Mouse (Mus musculus): ENCODE results near the gene Coro1a.
"Not testable (repeated sequence)": the region's sequence is repeated elsewhere in the genome, so short reads cannot be mapped to it uniquely, and the experiment has no call there.

Gene Coro1a

DNA sequence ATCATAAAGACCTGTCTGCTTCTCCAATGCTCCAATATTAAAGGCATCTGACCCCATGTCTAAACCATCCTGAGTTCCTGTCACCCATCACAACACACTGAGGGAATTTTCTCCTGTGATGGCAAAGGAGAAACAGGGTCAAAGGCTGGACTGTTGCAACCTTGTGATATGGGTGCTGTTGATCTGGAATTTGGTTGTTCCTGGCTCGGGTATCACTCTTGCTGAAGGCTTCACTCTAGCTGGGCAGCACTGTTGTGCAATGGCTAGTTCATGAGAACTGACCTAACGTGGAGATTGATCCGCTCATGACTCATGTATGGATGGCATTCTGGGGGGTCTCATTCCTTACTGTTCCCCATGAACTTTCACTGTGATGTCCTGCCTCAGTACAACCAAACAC, 18.6 kb downstream of the Coro1a start:
- DNase-seq (ENCODE audit: low read depth, low spot score) = no peak

DNA sequence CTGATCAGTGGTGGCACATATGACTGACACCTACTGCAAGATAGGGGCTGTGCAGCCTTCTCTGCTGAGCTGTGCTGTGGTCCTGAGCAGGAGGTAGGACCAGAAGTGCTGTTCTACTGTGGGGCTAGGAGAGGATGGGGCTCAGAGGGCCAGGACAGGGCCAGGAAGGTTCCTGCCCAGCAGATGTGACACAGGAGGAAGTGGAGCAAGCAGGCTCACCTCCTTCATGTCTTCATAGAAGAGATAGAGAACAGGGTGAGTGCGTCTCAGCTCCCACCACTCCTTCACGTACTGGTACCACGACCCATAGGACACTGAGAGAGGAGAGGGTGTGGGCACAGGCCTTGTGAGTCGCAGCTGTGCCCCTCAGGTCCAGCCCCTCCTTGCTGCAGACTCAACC, 19.4 kb downstream of the Coro1a start:
- DNase-seq (ENCODE audit: low read depth, low spot score) = not testable (repeated sequence)

DNA sequence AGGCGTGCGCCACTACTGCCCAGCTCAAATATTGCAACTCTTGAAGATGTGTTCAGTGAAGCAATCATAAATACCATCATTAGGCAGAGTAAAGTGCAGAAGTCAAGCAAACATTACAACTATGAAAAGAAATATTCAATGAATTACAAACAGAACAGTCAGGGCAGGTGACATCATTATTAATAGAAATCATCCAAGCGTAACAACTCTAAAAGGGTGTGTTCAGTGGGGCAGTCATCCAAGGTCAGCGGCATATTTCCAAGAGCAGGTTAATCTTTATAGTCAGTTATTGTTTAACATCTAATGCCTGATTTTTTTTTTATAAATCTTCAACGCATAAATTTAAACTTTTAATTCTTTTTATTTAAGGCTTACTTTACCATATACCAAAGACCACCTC, 26.4 kb downstream of the Coro1a start:
- DNase-seq (ENCODE audit: low read depth, low spot score) = no peak

DNA sequence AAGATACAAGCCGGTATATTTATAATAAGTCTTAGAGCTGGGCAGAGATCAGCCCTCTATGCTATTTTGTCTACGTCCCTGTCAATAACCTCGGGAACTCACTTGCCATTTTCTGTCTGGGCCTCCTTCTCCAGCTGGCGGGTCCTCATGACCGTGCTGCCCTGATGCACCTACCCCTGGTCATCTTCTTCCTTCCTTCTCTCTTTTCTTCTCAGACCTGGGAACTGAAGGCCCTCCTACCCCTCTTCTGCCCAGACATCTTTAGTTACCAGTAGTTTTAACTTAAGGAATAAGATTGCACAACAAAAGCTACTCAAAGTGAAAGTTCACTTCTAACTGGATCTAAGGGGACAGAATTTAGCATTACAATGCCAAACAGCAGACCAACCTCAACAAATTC, 27.9 kb downstream of the Coro1a start:
- DNase-seq (ENCODE audit: low read depth, low spot score) = no peak

DNA sequence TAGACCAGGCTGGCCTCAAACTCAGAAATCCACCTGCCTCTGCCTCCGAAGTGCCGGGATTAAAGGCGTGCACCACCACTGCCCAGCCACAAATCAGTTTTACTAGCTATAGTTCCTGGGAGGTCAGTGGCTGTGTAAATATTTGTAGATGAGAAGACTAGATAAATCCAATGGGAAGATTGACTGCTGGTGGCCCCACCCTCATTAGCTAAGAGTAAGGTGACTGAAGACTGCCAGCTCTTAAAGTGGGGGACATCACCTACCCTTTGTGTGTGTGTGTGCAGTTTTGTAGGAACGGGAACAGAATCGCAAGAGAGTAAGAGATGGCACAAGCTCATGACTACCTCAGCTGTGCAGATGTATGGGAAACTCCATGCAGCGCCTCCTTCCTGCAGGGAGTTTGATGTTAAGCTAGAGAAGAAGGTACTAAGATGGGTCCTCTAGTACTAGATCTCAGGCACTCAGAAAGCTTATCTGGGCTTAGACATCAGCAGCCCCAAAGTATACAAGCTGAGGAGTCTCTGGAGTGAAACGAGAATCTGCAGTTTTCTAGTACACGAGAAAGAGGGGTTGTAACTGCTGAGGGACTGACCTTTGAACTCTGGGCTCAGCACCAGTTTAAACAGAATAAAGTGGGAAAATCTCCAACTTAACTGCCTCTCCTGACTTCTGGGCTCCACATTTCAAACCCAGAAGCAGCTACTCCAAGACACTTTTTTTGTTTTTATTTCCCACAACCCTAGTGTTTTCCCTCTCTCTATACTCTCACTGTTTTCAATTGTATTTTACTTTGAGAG, 28.8 kb downstream of the Coro1a start:
- no peak for DNase-seq (ENCODE audit: low read depth, low spot score)

DNA sequence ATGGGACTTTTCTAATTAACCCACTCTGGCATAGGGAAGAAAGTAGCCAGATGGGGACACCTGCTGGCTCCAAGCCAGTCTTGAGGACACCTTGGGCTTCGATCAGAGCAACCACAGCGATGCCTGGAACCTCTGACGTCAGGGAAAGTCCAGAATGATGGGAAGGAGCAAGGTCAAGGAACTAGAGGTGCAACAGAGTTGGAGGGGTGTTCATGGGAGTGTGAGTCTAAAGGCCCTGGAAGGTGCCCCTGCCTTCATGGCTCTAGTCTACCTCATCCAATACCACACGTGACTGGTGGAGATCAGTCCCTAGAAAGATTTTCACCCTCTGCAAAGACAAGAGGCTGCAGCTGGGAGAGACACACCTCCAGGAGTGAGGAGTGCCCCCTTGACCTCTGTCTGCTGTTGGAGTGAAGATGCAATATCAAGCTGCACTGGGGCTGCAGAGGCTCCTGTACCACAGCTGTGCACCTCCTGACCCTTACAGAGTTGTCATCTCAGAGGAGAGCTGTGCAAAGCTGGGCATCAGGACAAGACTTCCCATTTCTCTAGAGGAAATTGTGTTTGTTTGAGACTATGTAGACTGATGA, 30.9 kb downstream of the Coro1a start:
- no peak for DNase-seq (ENCODE audit: low read depth, low spot score)

DNA sequence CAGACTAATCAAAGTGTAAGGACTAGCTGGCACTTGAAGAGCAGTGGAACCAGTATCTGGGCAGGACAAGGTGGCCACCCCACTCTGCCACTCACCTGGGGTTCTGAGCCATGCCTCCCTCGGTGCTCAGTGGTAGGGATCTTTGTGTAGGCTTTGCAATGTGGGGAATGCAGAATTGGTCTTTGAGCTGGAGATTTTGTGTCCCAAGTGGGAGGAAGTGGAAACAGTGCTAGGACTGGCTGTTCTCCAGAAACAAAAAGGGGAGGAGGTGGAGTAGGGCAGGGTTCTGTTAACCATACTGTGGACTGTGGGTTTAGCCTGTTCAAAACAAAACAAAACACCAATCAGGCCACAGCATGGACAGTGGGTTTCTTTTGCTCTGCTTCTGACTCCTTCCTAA, 31.4 kb downstream of the Coro1a start, which contains the start of gene Sult1a1:
Sult1a1 (minus strand) TSS at position 226 of the 400 bp plus-strand sequence.
- DNase-seq (ENCODE audit: low read depth, low spot score) = no peak

DNA sequence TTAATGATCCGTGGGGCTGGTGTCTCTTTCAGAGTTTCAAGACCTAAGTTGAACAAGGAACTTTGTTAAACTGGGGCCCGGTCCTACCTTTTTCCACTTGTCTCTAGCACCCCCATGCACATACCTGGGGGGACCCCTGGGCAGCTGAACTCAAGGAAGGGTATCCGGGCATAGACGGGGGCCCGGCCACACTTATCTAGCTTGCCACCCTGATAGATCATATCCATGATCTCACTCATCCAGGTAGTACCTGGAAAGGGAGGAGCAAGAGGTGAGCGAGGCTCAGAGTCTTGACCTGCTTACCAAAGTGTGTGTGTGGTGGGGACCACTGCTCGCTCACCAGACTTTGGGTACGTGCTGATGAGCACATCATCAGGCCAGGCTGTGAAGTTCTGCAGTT, 32.5 kb downstream of the Coro1a start:
- DNase-seq (ENCODE audit: low read depth, low spot score) = no peak

DNA sequence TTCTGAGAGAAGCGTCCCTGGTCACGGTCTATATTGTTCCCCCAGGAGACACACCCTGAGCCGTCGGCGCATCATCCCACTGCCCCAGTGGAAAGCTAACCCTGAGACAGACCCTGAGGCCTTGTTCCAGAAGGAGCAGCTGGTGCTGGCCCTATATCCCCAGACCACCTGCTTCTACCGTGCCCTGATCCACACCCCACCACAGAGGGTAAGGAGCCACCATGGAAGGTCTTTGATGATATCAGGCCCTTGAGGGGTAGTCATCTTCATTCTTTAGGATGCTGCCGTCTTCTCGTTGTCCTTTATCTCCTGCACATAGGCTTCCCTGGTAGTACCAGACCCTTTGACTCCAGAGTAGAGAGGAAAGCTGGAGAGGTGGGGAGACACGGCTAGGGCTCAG, 35.5 kb downstream of the Coro1a start:
- no peak for DNase-seq (ENCODE audit: low read depth, low spot score)

DNA sequence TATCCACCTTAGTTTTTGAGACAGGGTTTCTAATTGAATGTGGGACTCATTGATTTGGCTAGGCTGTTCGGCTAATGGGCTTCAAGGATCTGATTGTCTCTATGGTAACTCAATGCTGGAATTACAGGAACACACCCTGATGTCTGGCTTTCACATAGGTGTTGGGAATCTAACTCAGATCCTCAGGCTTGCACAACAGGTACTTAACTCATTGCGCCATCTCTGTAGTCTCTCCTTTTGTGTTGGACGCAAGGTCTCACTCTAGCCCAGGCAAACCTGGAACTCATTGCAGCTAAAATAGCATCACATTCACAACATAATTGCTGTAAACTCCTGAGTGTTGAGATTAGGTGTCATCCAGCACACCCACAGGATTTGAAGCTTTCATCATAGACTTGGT, 37.4 kb downstream of the Coro1a start:
- no peak for DNase-seq (ENCODE audit: low read depth, low spot score)

DNA sequence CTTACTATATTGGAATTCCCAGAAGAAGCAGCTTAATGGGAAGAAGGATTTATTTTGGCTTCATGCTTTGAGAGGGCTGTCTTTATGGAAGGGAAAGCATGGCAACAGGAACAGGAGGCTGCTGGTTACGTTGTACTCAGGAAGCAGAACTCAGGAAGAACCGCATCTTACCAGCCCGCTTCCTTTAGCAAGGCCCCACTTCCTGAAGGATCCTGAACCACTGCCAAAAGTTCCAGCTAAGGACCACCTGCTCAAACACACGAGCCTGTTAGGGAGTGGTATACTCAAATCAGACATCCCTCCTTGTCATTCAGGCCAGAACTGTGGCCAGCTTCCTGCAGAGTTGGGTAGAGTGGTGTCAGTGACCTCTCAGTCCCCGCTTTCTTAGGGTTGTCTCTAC, 39.1 kb downstream of the Coro1a start:
- DNase-seq (ENCODE audit: low read depth, low spot score) = no peak

DNA sequence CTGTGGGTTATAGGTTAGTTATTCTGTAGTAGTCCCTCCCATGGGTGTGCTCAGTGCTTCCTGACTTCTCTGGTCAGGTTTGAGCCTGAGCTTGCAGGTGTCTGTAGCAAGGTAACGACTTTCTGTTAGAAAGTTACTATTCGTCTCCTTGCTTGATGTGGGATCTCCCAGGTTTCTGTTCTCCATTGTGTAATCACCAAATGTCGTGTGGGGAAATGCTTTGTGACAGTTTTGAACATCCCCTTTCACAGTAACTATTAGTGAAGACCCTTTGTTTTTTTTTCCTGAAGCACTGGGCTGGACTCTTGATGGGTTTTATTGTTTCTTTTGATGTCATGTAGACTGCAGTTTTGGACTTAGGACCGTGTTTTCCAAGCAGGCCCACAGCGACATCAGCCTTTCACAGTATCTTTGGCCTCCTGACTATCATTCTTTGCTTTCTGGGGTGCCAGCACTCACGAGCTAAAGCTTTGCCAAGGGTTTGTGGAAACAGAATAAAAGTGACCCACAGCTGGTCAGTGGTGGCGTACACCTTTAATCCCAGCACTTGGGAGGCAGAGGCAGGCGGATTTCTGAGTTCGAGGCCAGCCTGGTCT, 40.0 kb downstream of the Coro1a start:
- no peak for DNase-seq (ENCODE audit: low read depth, low spot score)

DNA sequence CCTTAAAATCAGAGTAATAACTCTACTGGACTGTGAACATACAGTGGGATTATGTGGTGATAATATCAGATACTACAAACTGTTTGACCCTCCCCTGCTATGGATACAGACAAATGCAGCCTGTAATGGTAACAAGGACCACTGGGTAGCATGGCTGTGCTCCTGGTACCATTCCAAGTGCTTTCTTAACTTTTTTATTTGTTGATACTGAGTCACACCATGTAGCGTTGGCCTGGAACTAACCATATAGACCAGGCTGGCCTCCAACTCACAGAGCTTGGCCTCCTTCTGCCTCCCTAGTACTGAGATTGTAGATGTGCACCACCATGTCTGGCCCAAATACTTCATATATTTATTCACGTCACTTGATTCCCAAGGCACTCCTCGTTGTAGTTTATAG, 42.3 kb downstream of the Coro1a start:
- DNase-seq (ENCODE audit: low read depth, low spot score) = no peak

DNA sequence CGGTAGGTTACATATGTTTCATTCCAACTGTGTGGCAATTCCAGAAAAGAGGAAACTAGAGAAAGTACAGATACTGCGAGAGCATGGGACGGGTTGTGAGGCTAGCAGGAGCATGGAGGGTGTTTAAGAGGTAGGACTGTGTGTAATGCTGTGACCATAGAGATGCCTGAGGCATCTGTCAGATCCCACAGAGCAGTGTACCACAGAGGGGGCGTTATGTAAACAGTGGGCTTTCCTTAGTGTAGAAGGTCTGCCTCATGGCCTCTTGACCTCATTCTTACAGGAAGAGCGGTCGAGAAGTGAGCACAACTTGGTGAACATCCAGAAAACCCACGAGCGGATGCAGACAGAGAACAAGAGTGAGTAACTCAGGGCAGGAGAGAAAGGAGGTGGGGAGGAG, 43.9 kb downstream of the Coro1a start:
- DNase-seq (ENCODE audit: low read depth, low spot score) = no peak

DNA sequence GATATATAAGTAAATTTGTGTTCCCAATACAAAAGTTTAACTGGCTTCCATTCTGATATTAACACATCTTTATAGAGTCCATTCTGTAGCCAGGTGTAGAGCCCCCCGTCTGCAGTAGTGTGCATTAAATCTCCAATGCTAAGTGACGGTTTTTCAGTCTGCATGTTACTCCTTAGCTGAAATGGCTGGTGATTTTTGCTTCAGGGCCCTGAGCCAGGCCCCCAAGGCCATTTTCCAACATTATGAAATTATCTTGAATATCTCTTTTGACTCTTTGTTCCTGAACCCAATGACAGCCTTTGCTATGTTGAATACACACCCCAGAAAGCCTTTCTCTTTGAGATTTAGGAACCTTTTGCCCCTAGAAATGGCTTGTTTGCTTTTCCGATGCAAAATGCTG, 47.8 kb downstream of the Coro1a start:
- DNase-seq (ENCODE audit: low read depth, low spot score) = no peak

DNA sequence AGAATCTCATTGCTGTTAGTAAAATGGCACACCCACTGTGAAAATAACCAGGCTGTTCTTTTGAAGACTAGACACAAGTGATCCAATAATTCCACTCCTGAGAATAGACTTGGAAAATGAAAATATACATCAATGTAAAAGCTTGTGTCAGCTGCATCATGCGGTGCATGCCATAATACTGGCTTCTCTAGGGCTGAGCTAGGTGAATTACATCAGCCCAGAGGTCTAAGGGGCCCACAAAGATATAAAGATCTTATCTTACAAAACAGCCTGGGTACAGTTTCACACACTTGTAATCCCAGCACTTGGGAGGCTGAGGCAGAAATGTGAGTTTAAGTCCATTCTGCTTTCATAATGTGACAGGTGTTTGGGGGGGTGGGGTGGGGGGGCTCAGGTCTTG, 50.1 kb downstream of the Coro1a start:
- DNase-seq (ENCODE audit: low read depth, low spot score) = no peak

DNA sequence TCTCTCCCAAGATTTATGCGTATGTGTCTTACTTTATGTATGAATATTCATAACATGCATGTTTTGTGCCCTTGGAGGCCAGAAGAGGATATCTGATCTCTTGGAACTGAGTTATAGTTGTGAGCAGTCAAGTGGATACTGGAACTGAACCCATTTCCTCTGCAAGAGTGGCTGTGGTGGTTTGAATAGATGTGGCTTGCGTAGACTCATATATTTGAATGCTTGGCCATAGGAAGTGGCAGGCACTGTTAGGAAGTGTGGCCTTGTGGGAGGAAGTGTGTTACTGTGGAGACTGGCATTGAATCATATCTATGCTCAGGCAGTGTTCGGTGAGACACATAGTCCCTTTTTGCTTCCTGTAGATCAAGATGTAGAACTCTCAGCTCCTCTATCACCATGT, 51.9 kb downstream of the Coro1a start:
- DNase-seq (ENCODE audit: low read depth, low spot score) = no peak

DNA sequence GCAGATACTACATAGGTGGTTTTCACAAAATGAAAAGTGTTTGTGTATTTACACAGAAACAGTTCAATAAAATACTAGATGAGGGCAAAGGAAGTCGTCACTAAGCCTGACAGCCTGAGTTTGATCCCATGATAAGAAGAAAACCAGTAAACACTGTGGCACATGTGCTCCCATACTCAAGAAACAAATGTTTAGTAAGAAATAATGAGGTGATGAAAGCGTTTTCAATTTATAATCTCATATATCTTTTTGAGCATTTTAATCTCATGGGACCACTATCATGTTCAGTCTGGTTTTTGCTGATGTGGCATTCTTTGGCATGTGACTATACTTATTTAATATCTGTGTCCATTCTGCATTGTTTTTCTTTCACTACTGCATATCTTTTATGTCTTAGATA, 53.6 kb downstream of the Coro1a start:
- no peak for DNase-seq (ENCODE audit: low read depth, low spot score)

DNA sequence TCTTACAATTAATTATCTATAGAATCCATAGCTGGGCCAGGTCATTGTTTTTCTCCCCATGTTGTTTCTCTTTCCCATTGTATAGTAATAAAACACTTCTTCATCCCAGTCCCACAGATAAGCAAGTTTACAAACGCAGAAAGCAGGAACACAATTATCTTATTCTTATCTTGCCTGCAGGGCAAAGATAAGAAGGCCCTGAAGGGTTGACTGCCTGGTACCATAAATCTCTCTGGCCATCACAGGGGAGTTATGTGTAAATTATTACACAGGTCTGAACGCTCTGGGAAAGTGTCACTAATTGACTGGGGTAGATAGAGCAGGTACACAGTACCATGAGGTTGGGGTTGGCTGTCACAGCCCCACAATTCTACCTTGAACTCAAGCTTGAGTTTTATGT, 56.7 kb downstream of the Coro1a start:
- DNase-seq (ENCODE audit: low read depth, low spot score) = no peak
